Mouse (Mus musculus) stomach, embryonic 14.5 days (tissue): ENCODE measurements around the gene Mfsd14b. TPM values are rescaled to one million over a fixed set of nuclear protein-coding genes. Genes with fewer than 3 reads are reported as not detected.

Experiments
- polyA plus RNA-seq: library from polyadenylated mRNA; unstranded; fragments of >200 nt; fragmentation: Nextera tagmentation; extraction: Ambion mirVana; gene quantifications from 2 replicates; pipeline ENCODE4 v1.2.1, GENCODE M21; 2014

Gene Mfsd14b
- polyA plus RNA-seq, 1 experiment from 2014 or later = 56.2 TPM

Other genes with a start within 250 kb of the Mfsd14b start
- gene Cntnap3, start 209.0 kb downstream of the Mfsd14b start, polyA plus RNA-seq = 0.62 and 0.95 TPM in 2 replicates
- gene Spata31, start 195.6 kb downstream of the Mfsd14b start, polyA plus RNA-seq = not detected in 2 replicates
- gene Spata31d1c, start 79.9 kb downstream of the Mfsd14b start, polyA plus RNA-seq = not detected in 2 replicates
- gene Prss47, start 60.2 kb downstream of the Mfsd14b start, polyA plus RNA-seq = not detected in 2 replicates
- gene Olfr465-ps1, start 25.1 kb upstream of the Mfsd14b start, polyA plus RNA-seq = not detected in 2 replicates
- gene Olfr466, start 37.3 kb upstream of the Mfsd14b start, polyA plus RNA-seq = not detected in 2 replicates
- not detected in 2 replicates for gene Nlrp4f, start 93.0 kb upstream of the Mfsd14b start, polyA plus RNA-seq
- not detected in 2 replicates for gene Gm10775, start 146.6 kb upstream of the Mfsd14b start, polyA plus RNA-seq
- gene Zfp369, start 165.8 kb upstream of the Mfsd14b start, polyA plus RNA-seq = 22.0 and 23.3 TPM in 2 replicates